Mouse (Mus musculus): ENCODE data around the gene Dock7. TPM values are rescaled to one million over a fixed set of nuclear protein-coding genes. Genes with fewer than 3 reads are reported as not detected.

Gene Dock7
- polyA plus RNA-seq, 2 experiments from 2014 or later = not detected

GRCm38 (mm10) chr4:98887148-98887547 is 233.6 kb downstream of the Dock7 start:
- no peak for ATAC-seq

Other genes with a start within 250 kb of the Dock7 start
- 10 to 100 TPM; 14.4 to 17.0 TPM for gene Usp1, start 197.1 kb downstream of the Dock7 start, polyA plus RNA-seq (2017; shearing (Covaris generic))
- gene Angptl3, start 90.0 kb downstream of the Dock7 start, polyA plus RNA-seq (2017; shearing (Covaris generic)) = not detected
- 1 to 10 TPM; 1.2 to 3.2 TPM for gene Atg4c, start 73.0 kb upstream of the Dock7 start, polyA plus RNA-seq (2017; shearing (Covaris generic))
- gene Gm12689, start 175.0 kb upstream of the Dock7 start, polyA plus RNA-seq (2017; shearing (Covaris generic)) = under 1 TPM in 1 of 2 experiments, not detected in 1; 0.24 TPM

All from CD4-positive, CD25-positive, alpha-beta regulatory T cell, adult 4 months (primary cell).